Mouse (Mus musculus) layer of hippocampus, adult 8-10 months (tissue): ENCODE data around the gene Aloxe3. TPM values are rescaled to one million over a fixed set of nuclear protein-coding genes. Genes with fewer than 3 reads are reported as not detected.
A peak's percentile ranks its signal among the peaks of the same experiment; 100 is the strongest.

Experiments used
- DNase-seq, 2 experiments: peaks; one replicate each; pipeline ENCODE4 v3.0.0; 2022; ENCODE audit warnings: low spot score in 2 of 2
- total RNA-seq, 4 experiments: library from RNA; stranded (reverse); gene quantifications; 2 replicates each; pipeline ENCODE4 v1.2.4; 2022

The Aloxe3 gene
- total RNA-seq, 4 experiments from 2014 or later = 8.8 to 14.4 (median 10.1) TPM

GRCm38 (mm10) chr11:69123693-69124497 is 1.8 kb upstream of the Aloxe3 start:
- peak; percentile 88 to 97 for DNase-seq

- peak in 1 of 2 experiments; percentile 79 for DNase-seq
These were observed 1.2 kb upstream of the Aloxe3 start for GRCm38 (mm10) chr11:69124498-69124847.

GRCm38 (mm10) chr11:69125041-69125851 is 450 bp upstream of the Aloxe3 start:
- DNase-seq = peak; percentile 77 to 85

GRCm38 (mm10) chr11:69125919-69126705 is 416 bp downstream of the Aloxe3 start:
- DNase-seq = no peak

GRCm38 (mm10) chr11:69126706-69127095 is 1.0 kb downstream of the Aloxe3 start:
- DNase-seq = no peak

- no peak for DNase-seq
These were observed 2.9 kb downstream of the Aloxe3 start for GRCm38 (mm10) chr11:69128426-69129122.

- no peak for DNase-seq
These were observed 7.8 kb downstream of the Aloxe3 start for GRCm38 (mm10) chr11:69133566-69133922.

GRCm38 (mm10) chr11:69133923-69134621 is 8.4 kb downstream of the Aloxe3 start:
- peak; percentile 88 to 89 for DNase-seq

- DNase-seq = no peak
These were observed 8.9 kb downstream of the Aloxe3 start for GRCm38 (mm10) chr11:69134622-69134968.

- no peak for DNase-seq
These were observed 9.7 kb downstream of the Aloxe3 start for GRCm38 (mm10) chr11:69135361-69135760.

- DNase-seq = peak in 1 of 2 experiments; percentile 62
These were observed 21.9 kb downstream of the Aloxe3 start for GRCm38 (mm10) chr11:69147546-69147945.

- DNase-seq = no peak
These were observed 22.8 kb downstream of the Aloxe3 start for GRCm38 (mm10) chr11:69148451-69148960.

- DNase-seq = no peak
These were observed 24.0 kb downstream of the Aloxe3 start for GRCm38 (mm10) chr11:69149728-69150127.

- peak in 1 of 2 experiments; percentile 65 for DNase-seq
These were observed 24.7 kb downstream of the Aloxe3 start for GRCm38 (mm10) chr11:69150444-69150843.

- no peak for DNase-seq
These were observed 25.3 kb downstream of the Aloxe3 start for GRCm38 (mm10) chr11:69151004-69151403.

GRCm38 (mm10) chr11:69153831-69154230 is 28.1 kb downstream of the Aloxe3 start:
- peak in 1 of 2 experiments; percentile 50 for DNase-seq

GRCm38 (mm10) chr11:69155351-69155750 is 29.7 kb downstream of the Aloxe3 start:
- no peak for DNase-seq

- DNase-seq = no peak
These were observed 31.1 kb downstream of the Aloxe3 start, which contains the start of gene Alox12b for GRCm38 (mm10) chr11:69156800-69157199. Alox12b (plus strand) TSS chr11:69156989.

- DNase-seq = peak; percentile 49 to 63
These were observed 43.6 kb downstream of the Aloxe3 start for GRCm38 (mm10) chr11:69169313-69169712.

GRCm38 (mm10) chr11:69171626-69172025 is 45.9 kb downstream of the Aloxe3 start:
- no peak for DNase-seq
